Mouse (Mus musculus) forebrain, postnatal 0 days (tissue): ENCODE results near the gene Spg21. TPM values are rescaled to one million over a fixed set of nuclear protein-coding genes. Genes with fewer than 3 reads are reported as not detected.
A peak's percentile ranks its signal among the peaks of the same experiment; 100 is the strongest.

Experiments used
- ATAC-seq: fragments of 200-750 bp; cut with Nextera tagmentation; 2 replicates; pipeline ENCODE4 v1.8.0; 2017; ENCODE audit warnings: mild to moderate bottlenecking, moderate library complexity
- DNase-seq: peaks from one replicate; pipeline ENCODE4 v3.0.0-alpha.2; 2015
- H3K27ac ChIP-seq: fragments of 300-500 bp; sonication (generic); 2 replicates; pipeline ENCODE4 v1.5.1; 2014; ENCODE audit warnings: low read depth, mild to moderate bottlenecking, antibody characterized with exemption, low read length, moderate library complexity, mixed read lengths
- H3K27me3 ChIP-seq: fragments of 300-500 bp; sonication (generic); 2 replicates; pipeline ENCODE4 v1.6.1; 2014; ENCODE audit warnings: mild to moderate bottlenecking, low read length, mixed read lengths; ENCODE audit not compliant: insufficient read depth
- H3K36me3 ChIP-seq: fragments of 300-500 bp; sonication (generic); 2 replicates; pipeline ENCODE4 v1.6.1; 2014; ENCODE audit warnings: mild to moderate bottlenecking, moderate library complexity; ENCODE audit not compliant: insufficient read depth
- H3K4me1 ChIP-seq: fragments of 300-500 bp; sonication (generic); 2 replicates; pipeline ENCODE4 v1.6.1; 2014; ENCODE audit warnings: antibody characterized with exemption; ENCODE audit not compliant: insufficient read depth
- H3K4me2 ChIP-seq: fragments of 300-500 bp; sonication (generic); 2 replicates; pipeline ENCODE4 v1.6.1; 2014; ENCODE audit warnings: low read depth, mild to moderate bottlenecking, moderate library complexity
- H3K4me3 ChIP-seq: fragments of 300-500 bp; sonication (generic); 2 replicates; pipeline ENCODE4 v1.5.1; 2014; ENCODE audit warnings: low read depth, low read length, mixed read lengths
- H3K9ac ChIP-seq: fragments of 300-500 bp; sonication (generic); 2 replicates; pipeline ENCODE4 v1.6.1; 2014; ENCODE audit warnings: mild to moderate bottlenecking
- H3K9me3 ChIP-seq: fragments of 300-500 bp; sonication (generic); 2 replicates; pipeline ENCODE4 v1.6.1; 2016; ENCODE audit warnings: low read length
- CTCF ChIP-seq: sonication (generic); IDR thresholded peaks from 2 replicates; pipeline ENCODE4 v1.5.1; 2016; ENCODE audit warnings: antibody characterized with exemption, control low read depth, low read depth
- WGBS: fragments of 180-500 bp; shearing (Covaris S2); extraction: QIAGEN DNeasy Blood & Tissue Kit; methylation state at CpG from one replicate; pipeline ENCODE4 v1.1.7; 2014; 5-methylcytosine and 5-hydroxymethylcytosine counted together
- polyA plus RNA-seq: library from polyadenylated mRNA; unstranded; fragments of >200 nt; fragmentation: Nextera tagmentation; extraction: Ambion mirVana; gene quantifications from 2 replicates; pipeline ENCODE4 v1.2.1, GENCODE M21; 2015
- total RNA-seq: library from RNA; depleted of rRNA; stranded (reverse); fragments of >200 nt; gene quantifications from 2 replicates; pipeline ENCODE4 v1.2.3, GENCODE M21; 2014

Spg21 gene
- total and polyA plus RNA-seq, 2 experiments from 2014 or later = 62.0 to 121 TPM

DNA sequence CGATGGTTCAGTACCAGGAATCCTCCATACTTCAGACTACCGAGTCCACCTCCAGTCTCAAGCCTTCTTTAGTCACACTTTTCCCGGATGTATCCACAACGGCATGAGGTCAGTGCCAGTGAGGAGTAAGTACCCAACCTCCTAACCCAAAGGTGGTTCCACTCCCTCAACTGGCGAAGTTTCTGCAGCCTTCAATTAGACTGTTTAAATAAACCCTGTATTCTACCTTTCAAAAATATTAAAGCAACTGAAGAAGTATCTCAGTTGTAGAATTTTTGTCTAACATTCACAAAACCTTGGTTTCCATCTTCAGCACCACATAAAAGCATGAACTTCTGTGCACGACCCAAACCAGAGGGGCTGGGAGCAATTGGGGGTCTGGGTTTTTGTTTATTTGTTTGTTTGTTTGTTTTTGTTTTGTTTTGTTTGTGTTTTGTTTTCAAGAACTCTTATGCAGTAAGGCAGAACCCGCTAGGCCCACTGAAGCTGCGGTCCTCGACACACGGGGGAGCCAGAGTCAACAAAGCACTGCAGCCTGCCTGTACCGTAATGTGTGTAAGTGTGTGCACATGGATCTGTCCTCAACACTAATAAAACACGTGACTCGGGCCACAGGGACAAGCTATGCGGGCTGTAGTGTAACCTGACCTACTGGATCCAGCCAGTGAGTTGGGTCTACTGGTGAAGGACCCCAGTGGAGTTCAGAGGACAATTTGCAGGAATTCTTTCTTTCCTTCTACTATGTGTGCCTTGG is 63.0 kb downstream of the Spg21 start:
- DNase-seq = peak; percentile 87
- Histone ChIP-seq H3K27me3 (no peaks in the 10 kb centered on the region), H3K9me3 (no peaks in the 10 kb centered on the region), H3K4me3 (no peak overlapping the region), H3K27ac (no peak overlapping the region), H3K36me3 (no peaks in the 10 kb centered on the region), H3K4me2 (no peak overlapping the region), H3K9ac (no peak overlapping the region), H3K4me1 (no peaks in the 10 kb centered on the region)
- peak; percentile 92 for TF ChIP-seq CTCF
- peak; percentile 85 for ATAC-seq
- 22% methylated on average over 14 of the region's 14 CpGs for WGBS

GRCm38 (mm10) chr9:65525445-65526195 is 64.9 kb downstream of the Spg21 start:
- no peak overlapping the region for H3K4me3 ChIP-seq
- no peaks in the 10 kb centered on the region for H3K4me1 ChIP-seq
- H3K9me3 ChIP-seq = no peaks in the 10 kb centered on the region
- H3K4me2 ChIP-seq = no peak overlapping the region
- H3K27me3 ChIP-seq = no peaks in the 10 kb centered on the region
- H3K27ac ChIP-seq = no peak overlapping the region
- ATAC-seq (no peak), DNase-seq (no peak)
- no peak overlapping the region for H3K9ac ChIP-seq
- H3K36me3 ChIP-seq = no peaks in the 10 kb centered on the region
- TF ChIP-seq CTCF = no peak
- 81% methylated on average over 10 of the region's 10 CpGs for WGBS

DNA sequence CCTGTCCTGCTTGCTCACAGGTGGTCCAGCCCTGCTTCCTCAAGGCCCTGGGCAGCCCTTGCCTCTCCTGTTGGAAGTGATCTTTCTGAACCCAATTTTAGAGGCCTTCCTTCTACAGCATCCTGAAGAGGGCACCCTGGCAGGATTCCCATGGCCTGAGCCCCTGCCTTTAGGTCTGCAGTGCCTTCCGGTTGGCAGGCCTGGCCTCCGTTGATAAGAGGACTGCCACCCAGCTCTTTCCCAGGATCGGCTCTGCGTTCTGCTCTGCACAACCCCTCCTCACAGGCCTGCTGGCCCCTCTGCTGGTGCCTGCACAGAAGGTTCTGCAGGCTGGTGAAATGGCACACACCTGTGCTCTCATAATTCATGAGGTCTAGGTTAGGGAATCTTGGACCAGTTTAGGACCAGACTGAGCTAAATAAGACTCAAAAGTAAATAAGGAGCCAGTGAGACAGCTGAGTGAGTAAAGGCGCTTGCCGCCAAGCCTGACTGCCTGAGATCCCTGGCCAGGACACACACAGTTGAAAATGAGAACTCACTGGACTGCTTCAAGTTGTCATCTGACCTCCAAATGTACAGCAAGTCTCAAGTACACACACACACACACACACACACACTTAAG is 67.8 kb downstream of the Spg21 start:
- H3K27ac ChIP-seq = no peak overlapping the region
- no peak for DNase-seq
- 84% methylated on average over 6 of the region's 6 CpGs for WGBS

GRCm38 (mm10) chr9:65529659-65530058 is 68.9 kb downstream of the Spg21 start:
- ATAC-seq (no peak), DNase-seq (no peak)
- no peaks in the 10 kb centered on the region for H3K4me1 ChIP-seq
- WGBS = 57% methylated on average over 8 of the region's 8 CpGs
- H3K36me3 ChIP-seq = no peaks in the 10 kb centered on the region
- no peaks in the 10 kb centered on the region for H3K27me3 ChIP-seq
- no peak overlapping the region for H3K27ac ChIP-seq
- no peak for TF ChIP-seq CTCF
- no peak overlapping the region for H3K4me2 ChIP-seq
- H3K9me3 ChIP-seq = no peaks in the 10 kb centered on the region
- H3K9ac ChIP-seq = no peak overlapping the region
- H3K4me3 ChIP-seq = no peak overlapping the region

More for the DNA sequence above, 67.8 kb downstream of the Spg21 start:
- no peak for TF ChIP-seq CTCF
- no peaks in the 10 kb centered on the region for H3K36me3 ChIP-seq
- no peak for ATAC-seq
- H3K4me2 ChIP-seq = no peak overlapping the region
- H3K9me3 ChIP-seq = no peaks in the 10 kb centered on the region
- H3K4me3 ChIP-seq = no peak overlapping the region
- no peaks in the 10 kb centered on the region for H3K27me3 ChIP-seq
- no peaks in the 10 kb centered on the region for H3K4me1 ChIP-seq
- no peak overlapping the region for H3K9ac ChIP-seq

DNA sequence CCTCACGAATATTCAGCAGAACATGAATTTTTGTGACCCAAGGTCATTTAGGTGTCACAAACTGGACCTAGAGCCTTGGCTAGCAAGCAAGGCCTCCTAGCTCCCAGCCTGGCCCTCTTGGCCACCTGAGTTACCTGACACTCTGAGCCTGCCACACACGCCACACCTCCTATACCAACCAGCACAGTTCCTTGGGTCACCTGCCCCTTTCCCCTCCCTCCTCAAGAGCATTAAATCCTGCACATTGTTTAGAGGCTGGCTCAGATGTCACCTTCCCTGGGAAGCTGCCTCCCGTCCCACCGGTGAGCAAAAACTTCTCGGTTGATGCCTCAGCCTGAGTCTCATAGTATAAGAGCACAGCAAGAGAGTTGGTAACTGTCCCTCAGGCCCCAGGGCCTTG is 70.5 kb downstream of the Spg21 start:
- no peak overlapping the region for H3K4me2 ChIP-seq
- no peak overlapping the region for H3K27ac ChIP-seq
- no peak overlapping the region for H3K9ac ChIP-seq
- H3K4me1 ChIP-seq = no peaks in the 10 kb centered on the region
- no peaks in the 10 kb centered on the region for H3K36me3 ChIP-seq
- H3K4me3 ChIP-seq = no peak overlapping the region
- DNase-seq (no peak), ATAC-seq (no peak)
- WGBS = 83% methylated on average over 5 of the region's 5 CpGs
- no peaks in the 10 kb centered on the region for H3K27me3 ChIP-seq
- no peaks in the 10 kb centered on the region for H3K9me3 ChIP-seq
- TF ChIP-seq CTCF = no peak

DNA sequence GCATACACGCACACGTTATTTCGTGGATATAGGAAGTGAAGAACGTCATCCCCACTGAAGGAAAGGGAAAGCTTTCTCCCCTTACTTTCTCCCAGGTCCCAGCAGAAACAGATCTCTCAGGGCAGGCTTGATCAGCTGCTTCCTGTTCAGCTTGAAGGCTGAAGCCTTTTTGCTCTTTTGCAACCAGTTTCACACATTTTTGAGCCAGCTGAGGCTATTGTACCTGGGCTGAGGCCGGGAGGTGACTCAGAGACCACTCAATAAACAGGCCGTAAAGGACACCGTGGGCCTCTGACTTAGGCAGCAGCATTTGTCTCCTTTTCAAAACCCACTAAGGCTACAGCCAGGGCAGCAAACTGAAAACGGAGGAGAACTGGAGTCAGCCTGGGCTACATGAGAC is 72.2 kb downstream of the Spg21 start:
- Histone ChIP-seq H3K9ac (no peak overlapping the region), H3K4me2 (no peak overlapping the region), H3K36me3 (no peaks in the 10 kb centered on the region), H3K4me1 (no peaks in the 10 kb centered on the region), H3K27ac (no peak overlapping the region), H3K27me3 (no peaks in the 10 kb centered on the region), H3K9me3 (no peaks in the 10 kb centered on the region), H3K4me3 (no peak overlapping the region)
- DNase-seq = no peak
- TF ChIP-seq CTCF = no peak
- WGBS = 74% methylated on average over 8 of the region's 8 CpGs
- ATAC-seq = no peak

DNA sequence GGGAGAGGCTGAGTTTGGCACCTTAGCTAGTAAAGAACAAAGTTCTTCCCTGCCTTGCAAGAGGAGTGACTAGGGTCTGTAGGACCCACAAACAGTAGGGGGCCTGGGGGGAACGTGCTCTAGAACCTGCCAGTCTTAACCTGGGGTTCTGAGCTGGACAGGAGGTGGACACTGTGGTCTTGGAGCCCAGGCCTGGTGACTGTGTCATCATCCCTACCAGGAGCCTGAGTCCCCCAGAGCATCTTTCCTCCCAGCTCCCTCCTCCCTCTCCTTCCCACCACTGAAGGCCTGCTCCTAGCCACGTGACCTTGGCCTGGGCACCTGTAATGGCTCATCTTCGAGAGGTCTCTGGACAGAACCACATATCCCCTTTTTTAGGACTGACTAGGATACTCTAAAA is 73.4 kb downstream of the Spg21 start:
- H3K9ac ChIP-seq = no peak overlapping the region
- no peaks in the 10 kb centered on the region for H3K9me3 ChIP-seq
- TF ChIP-seq CTCF = no peak
- ATAC-seq = no peak
- WGBS = 63% methylated on average over 3 of the region's 3 CpGs
- H3K27ac ChIP-seq = no peak overlapping the region
- H3K36me3 ChIP-seq = no peaks in the 10 kb centered on the region
- H3K4me1 ChIP-seq = no peaks in the 10 kb centered on the region
- H3K4me2 ChIP-seq = no peak overlapping the region
- DNase-seq = no peak
- no peak overlapping the region for H3K4me3 ChIP-seq
- no peaks in the 10 kb centered on the region for H3K27me3 ChIP-seq
